Mouse (Mus musculus): Measurements from ENCODE around the gene Snrpf.

Snrpf gene

GRCm38 (mm10) chr10:93589281-93589848 lies at the start of gene Snrpf:
Gene Snrpf, minus strand, starts transcription at chr10:93589706.
- DNase-seq (ENCODE audit: low spot score in 2 of 2): peak; percentile 89 to 96

GRCm38 (mm10) chr10:93635941-93636340 lies 46.4 kb upstream of the Snrpf start:
- no peak for DNase-seq (ENCODE audit: low spot score in 2 of 2)

- DNase-seq (ENCODE audit: low spot score in 2 of 2): no peak
Observed at GRCm38 (mm10) chr10:93633971-93634370, 44.5 kb upstream of the Snrpf start.

GRCm38 (mm10) chr10:93633563-93633962 lies 44.1 kb upstream of the Snrpf start:
- no peak for DNase-seq (ENCODE audit: low spot score in 2 of 2)

GRCm38 (mm10) chr10:93632086-93632485 lies 42.6 kb upstream of the Snrpf start:
- no peak for DNase-seq (ENCODE audit: low spot score in 2 of 2)

- no peak for DNase-seq (ENCODE audit: low spot score in 2 of 2)
Observed at GRCm38 (mm10) chr10:93630310-93630709, 40.8 kb upstream of the Snrpf start.

- DNase-seq (ENCODE audit: low spot score in 2 of 2): no peak
Observed at GRCm38 (mm10) chr10:93624151-93624550, 34.6 kb upstream of the Snrpf start.

GRCm38 (mm10) chr10:93623725-93624124 lies 34.2 kb upstream of the Snrpf start:
- no peak for DNase-seq (ENCODE audit: low spot score in 2 of 2)

- no peak for DNase-seq (ENCODE audit: low spot score in 2 of 2)
Observed at GRCm38 (mm10) chr10:93620438-93621179, 31.1 kb upstream of the Snrpf start.

GRCm38 (mm10) chr10:93614850-93615249 lies 25.3 kb upstream of the Snrpf start:
- DNase-seq (ENCODE audit: low spot score in 2 of 2): no peak

- peak in 1 of 2 experiments; percentile 29 for DNase-seq (ENCODE audit: low spot score in 2 of 2)
Observed at GRCm38 (mm10) chr10:93611419-93612007, 22.0 kb upstream of the Snrpf start.

GRCm38 (mm10) chr10:93610896-93611295 lies 21.4 kb upstream of the Snrpf start:
- DNase-seq (ENCODE audit: low spot score in 2 of 2): no peak

- no peak for DNase-seq (ENCODE audit: low spot score in 2 of 2)
Observed at GRCm38 (mm10) chr10:93609236-93609635, 19.7 kb upstream of the Snrpf start.

GRCm38 (mm10) chr10:93608051-93608450 lies 18.5 kb upstream of the Snrpf start:
- DNase-seq (ENCODE audit: low spot score in 2 of 2): no peak

GRCm38 (mm10) chr10:93606326-93606725 lies 16.8 kb upstream of the Snrpf start:
- DNase-seq (ENCODE audit: low spot score in 2 of 2): no peak

GRCm38 (mm10) chr10:93603256-93603655 lies 13.8 kb upstream of the Snrpf start:
- DNase-seq (ENCODE audit: low spot score in 2 of 2): no peak

GRCm38 (mm10) chr10:93602309-93602708 lies 12.8 kb upstream of the Snrpf start:
- no peak for DNase-seq (ENCODE audit: low spot score in 2 of 2)

- DNase-seq (ENCODE audit: low spot score in 2 of 2): no peak
Observed at GRCm38 (mm10) chr10:93596641-93597040, 7.1 kb upstream of the Snrpf start.

- DNase-seq (ENCODE audit: low spot score in 2 of 2): no peak
Observed at GRCm38 (mm10) chr10:93595831-93596230, 6.3 kb upstream of the Snrpf start.

- DNase-seq (ENCODE audit: low spot score in 2 of 2): peak; percentile 77 to 85
Observed at GRCm38 (mm10) chr10:93594022-93594482, 4.5 kb upstream of the Snrpf start.

- no peak for DNase-seq (ENCODE audit: low spot score in 2 of 2)
Observed at GRCm38 (mm10) chr10:93592456-93592855, 3.0 kb upstream of the Snrpf start.

GRCm38 (mm10) chr10:93588796-93589195 lies 710 bp downstream of the Snrpf start:
- DNase-seq (ENCODE audit: low spot score in 2 of 2): no peak

Measured in frontal cortex, postnatal 14 days (tissue).